Mouse (Mus musculus) right cerebral cortex, adult 2 months (tissue): Measurements from ENCODE around the gene Rsf1.

Experiments
- DNase-seq, 2 experiments: peaks; one replicate each; pipeline ENCODE4 v3.0.0; 2021 to 2022; ENCODE audit warnings: low spot score in 2 of 2

Rsf1 gene

GRCm38 (mm10) chr7:97725401-97725800, 145.7 kb downstream of the Rsf1 start:
- DNase-seq = no peak

DNA sequence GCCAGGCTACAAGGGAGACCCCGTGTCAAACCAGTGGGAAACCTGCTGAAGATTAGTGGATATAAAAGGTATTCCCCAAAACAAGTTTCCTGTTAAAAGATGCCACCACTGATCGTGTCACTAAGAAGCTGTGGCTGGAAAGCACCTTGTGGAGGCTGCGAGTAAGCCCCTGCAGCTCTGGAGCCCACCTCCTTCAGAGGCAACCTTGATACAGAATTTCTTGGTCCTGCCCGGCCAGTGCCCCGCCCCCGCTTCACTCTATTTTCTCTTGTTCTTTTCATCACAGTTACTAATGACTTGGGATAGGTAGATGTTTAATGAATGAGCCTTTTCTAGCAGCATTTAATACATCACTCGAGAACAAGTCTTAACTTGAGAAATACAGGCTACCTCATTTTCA, 146.4 kb downstream of the Rsf1 start:
- no peak for DNase-seq

GRCm38 (mm10) chr7:97726778-97727177, 147.1 kb downstream of the Rsf1 start:
- no peak for DNase-seq

- no peak for DNase-seq
These were observed 149.3 kb downstream of the Rsf1 start for GRCm38 (mm10) chr7:97728666-97729614.

DNA sequence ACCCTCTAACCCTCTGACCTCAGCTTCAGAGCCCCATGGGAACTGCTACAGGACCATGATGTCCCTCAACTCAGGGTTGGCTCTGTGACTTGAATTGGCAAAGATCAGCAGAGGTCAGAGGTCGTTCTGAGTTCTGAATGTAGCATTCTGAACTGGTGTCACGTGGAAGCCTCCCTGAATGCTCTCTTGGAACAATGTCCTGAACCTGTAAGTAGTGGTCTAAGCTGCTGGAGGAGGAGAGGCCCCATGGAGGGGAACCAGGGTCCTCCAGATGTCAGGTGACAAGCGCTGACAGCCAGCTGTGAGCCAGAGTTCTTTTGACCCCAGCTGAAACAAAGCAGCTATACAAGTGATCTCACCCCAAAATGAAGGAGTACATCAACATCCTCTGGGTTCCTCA, 150.7 kb downstream of the Rsf1 start:
- DNase-seq = no peak

GRCm38 (mm10) chr7:97733606-97734005, 153.9 kb downstream of the Rsf1 start:
- no peak for DNase-seq

GRCm38 (mm10) chr7:97735021-97735420, 155.3 kb downstream of the Rsf1 start:
- DNase-seq = no peak

DNA sequence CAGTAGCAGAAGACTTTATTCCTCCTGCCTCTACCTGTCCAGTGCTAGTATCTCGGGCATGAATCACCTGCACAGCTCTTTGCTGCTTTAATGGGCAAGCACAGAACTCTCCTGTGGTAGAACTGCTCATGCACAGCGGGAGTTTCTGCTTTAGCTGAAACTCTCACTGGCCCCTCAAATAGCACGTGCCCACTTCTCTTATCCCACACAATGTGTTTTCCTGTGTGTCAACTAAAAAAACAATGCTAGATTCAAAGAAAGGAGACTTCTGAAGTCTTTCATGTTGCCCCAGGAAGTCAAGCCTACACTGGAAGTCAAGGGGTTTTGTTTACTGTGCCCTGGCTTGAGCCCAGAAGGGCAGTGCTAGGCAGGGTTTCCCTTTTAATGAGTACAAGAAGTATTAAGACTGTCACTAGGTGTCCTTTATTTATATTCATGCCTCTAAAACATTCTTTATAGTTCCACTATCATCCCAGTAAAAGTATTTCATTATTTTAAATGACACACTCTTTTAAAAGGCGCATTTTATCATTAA, 156.3 kb downstream of the Rsf1 start:
- no peak for DNase-seq

DNA sequence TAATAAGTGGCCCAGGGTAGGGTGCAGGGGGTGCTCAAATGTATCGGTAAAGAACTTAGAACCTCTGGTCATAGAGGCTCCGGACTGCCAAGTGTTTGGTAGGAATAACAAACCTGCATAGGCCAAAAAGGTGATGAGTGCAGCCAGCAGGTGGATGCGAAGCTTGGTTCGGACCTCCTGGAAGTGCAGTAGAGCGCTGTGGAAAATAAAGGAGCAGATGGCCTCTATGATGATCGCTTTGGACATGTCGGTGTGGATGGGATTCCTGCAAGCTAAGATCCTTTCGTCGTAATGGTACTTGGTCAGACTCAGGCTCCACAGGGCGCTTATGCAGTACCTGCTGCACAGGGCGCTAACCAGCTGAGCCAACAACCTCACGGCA, 157.6 kb downstream of the Rsf1 start:
- no peak for DNase-seq

GRCm38 (mm10) chr7:97737638-97738456, 158.2 kb downstream of the Rsf1 start, which contains the start of gene Aqp11:
TSS of gene Aqp11 (minus strand) at chr7:97738289.
- peak; percentile 69 to 75 for DNase-seq

GRCm38 (mm10) chr7:97740948-97741347, 161.3 kb downstream of the Rsf1 start:
- no peak for DNase-seq

- no peak for DNase-seq
These were observed 162.1 kb downstream of the Rsf1 start for GRCm38 (mm10) chr7:97741756-97742291.
